Mouse (Mus musculus): ENCODE data around the gene Crhr2. TPM values are rescaled to one million over a fixed set of nuclear protein-coding genes. Genes with fewer than 3 reads are reported as not detected.

Gene Crhr2
- polyA plus RNA-seq, 1 experiment from 2014 or later = 0.30 TPM

DNA sequence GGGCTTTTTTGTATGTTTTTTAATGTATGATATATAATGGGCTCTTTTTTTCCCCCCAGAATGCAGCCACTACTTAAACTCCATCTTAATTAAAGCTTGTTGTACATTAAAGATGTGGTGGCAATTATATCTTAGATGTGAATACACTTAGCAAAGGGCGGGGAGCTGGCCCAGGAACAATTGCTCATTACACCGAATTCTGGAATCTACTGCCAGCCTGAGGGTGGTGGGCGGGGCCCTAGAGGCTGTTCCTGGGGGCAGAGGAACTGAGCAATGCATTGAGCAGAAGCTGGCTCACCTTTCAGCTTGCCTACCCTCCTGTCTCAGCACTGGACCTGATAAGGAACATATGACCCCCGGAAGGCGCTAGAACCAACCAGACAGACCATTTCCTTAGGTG lies 34.2 kb downstream of the Crhr2 start:
- Histone ChIP-seq H3K27ac (replicated peaks) (no peak overlapping the region), H3K9me3 (replicated peaks) (no peaks in the 10 kb centered on the region), H3K36me3 (no peaks in the 10 kb centered on the region), H3K4me3 (no peak overlapping the region), H3K27me3 (ENCODE audit: low read depth, poor library complexity, severe bottlenecking) (no peaks in the 10 kb centered on the region), H3K4me1 (no peaks in the 10 kb centered on the region)
- 88% methylated on average over 5 of the region's 5 CpGs for WGBS
- DNase-seq (ENCODE audit: low spot score) = no peak

DNA sequence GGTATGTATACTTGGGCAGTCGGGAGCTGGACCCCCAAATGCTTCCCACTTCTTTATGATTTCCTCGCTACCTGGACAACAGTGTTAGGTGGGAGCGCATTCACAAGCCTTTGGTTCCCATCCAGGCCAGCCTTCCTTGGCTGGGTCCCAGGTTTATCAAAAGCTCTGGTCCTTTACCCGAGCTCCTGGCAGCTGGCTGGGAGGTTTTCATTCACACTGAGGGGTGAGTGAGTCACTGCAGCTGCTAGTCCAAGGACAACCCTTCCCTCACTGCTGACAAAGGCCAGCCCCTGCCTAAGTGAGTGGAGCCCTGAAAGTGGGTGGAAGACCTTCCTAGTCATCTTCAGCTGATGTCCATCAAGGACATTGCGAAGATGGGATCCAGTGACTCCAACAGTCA lies 34.8 kb downstream of the Crhr2 start:
- Histone ChIP-seq H3K9me3 (replicated peaks) (no peaks in the 10 kb centered on the region), H3K4me3 (no peak overlapping the region), H3K4me1 (no peaks in the 10 kb centered on the region), H3K27ac (replicated peaks) (no peak overlapping the region), H3K36me3 (no peaks in the 10 kb centered on the region), H3K27me3 (ENCODE audit: low read depth, poor library complexity, severe bottlenecking) (no peaks in the 10 kb centered on the region)
- 88% methylated on average over 5 of the region's 5 CpGs for WGBS
- DNase-seq (ENCODE audit: low spot score) = no peak

DNA sequence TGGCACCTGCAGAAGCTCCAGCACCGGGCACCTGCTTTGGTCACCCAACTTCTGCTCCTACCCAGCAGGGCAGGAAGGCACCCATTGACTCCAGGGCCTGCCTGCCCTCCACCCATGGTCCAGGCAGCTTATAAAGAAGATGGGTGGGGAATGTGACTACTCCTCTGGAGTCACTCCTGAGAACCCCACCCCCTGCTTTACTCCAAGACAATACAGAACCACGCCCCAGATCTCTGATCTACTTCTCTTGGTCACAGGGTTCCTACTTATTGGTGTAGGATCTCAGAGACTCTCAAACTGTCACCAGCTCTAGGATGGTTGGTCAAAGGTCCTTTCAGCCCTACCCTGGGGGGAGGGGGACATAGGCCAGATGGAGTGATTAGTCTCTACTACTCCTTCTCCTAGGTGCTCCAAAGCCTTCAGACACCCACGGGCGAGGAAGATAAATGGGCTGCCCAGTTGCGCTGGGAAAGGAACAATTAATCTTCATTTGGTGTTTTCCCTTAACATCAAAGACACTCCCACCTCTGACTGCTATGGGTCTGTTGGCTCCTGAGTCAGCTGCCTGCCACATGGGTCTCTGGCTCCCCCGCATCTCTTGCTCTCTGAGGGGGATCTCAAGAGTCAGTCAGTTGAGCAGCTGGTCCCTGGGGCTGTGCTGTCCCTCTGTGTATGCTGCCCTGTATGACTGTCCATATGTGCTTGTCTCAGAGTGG lies 39.2 kb downstream of the Crhr2 start:
- DNase-seq (ENCODE audit: low spot score) = no peak
- Histone ChIP-seq H3K4me1 (no peaks in the 10 kb centered on the region), H3K9me3 (replicated peaks) (no peaks in the 10 kb centered on the region), H3K4me3 (no peak overlapping the region), H3K36me3 (no peaks in the 10 kb centered on the region), H3K27ac (replicated peaks) (no peak overlapping the region), H3K27me3 (ENCODE audit: low read depth, poor library complexity, severe bottlenecking) (no peaks in the 10 kb centered on the region)
- WGBS = 91% methylated on average over 6 of the region's 6 CpGs

DNA sequence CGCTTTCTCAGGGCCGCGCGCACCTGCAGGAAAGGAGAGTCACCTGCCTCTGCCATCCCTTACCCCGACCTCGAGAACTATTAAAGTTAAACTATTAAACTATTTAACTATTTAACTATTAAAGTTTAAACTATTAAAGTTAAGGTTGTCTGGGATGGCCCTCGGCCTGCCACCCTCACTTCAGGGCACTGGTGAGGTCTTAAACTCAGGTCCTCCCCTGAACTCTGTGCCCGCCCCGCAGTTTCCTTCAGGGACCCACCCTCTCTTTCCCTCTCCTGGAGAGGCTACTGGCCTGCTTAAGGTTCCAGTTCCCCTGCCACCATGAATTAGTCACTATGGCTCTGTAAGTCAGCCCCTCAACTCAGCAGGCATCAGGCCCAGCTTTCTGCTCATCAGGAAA lies 41.4 kb downstream of the Crhr2 start:
- Histone ChIP-seq H3K27me3 (ENCODE audit: low read depth, poor library complexity, severe bottlenecking) (no peaks in the 10 kb centered on the region), H3K9me3 (replicated peaks) (no peaks in the 10 kb centered on the region), H3K4me3 (no peak overlapping the region), H3K36me3 (no peaks in the 10 kb centered on the region), H3K4me1 (no peaks in the 10 kb centered on the region), H3K27ac (replicated peaks) (no peak overlapping the region)
- 94% methylated on average over 9 of the region's 9 CpGs for WGBS
- no peak for DNase-seq (ENCODE audit: low spot score)

DNA sequence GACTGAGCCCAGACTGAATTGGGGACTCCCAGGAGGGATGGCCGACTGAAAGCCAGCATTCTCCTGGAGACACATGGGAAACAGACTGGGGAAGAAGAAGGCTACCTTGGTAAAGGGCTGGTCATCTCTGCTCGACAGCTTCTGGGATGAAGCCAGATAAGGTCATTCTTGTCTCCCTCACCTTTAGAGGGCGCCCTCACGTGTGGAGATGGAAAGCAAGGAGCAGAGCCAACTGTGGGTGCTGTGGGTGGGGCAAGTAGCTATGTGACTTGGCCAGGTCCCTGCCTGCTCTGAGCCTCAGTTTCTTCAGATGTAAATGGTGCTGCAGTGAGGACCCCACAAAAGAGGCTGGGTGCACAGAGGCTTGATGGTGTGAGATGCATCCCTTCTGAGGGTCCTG lies 42.2 kb downstream of the Crhr2 start:
- 37% methylated on average over 4 of the region's 4 CpGs for WGBS
- H3K36me3 ChIP-seq = no peaks in the 10 kb centered on the region
- H3K27ac ChIP-seq (replicated peaks) = no peak overlapping the region
- H3K27me3 ChIP-seq (ENCODE audit: low read depth, poor library complexity, severe bottlenecking) = no peaks in the 10 kb centered on the region
- no peaks in the 10 kb centered on the region for H3K9me3 ChIP-seq (replicated peaks)
- no peak overlapping the region for H3K4me3 ChIP-seq
- DNase-seq (ENCODE audit: low spot score) = no peak
- H3K4me1 ChIP-seq = no peaks in the 10 kb centered on the region

DNA sequence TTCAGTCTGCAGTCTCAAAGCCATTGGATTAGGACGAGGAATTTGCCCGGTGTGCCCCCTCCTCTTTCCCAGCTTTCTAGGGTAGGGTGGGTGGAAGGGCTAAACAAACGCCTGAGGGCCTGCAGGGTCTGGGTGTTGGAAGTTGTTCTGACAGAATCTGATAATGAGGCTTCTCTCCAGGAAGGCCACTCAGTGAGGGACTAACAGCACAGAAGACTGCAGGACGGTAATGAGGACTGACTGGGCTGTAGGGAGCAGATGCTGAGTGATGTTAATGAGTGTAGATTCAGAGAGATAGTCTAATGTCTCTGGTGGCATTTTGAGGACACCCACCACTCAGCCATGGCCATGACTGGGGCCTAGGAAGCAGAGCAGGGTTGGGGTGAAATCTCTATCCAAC lies 45.5 kb downstream of the Crhr2 start:
- no peak overlapping the region for H3K27ac ChIP-seq (replicated peaks)
- no peak for DNase-seq (ENCODE audit: low spot score)
- 56% methylated on average over 4 of the region's 4 CpGs for WGBS
- no peaks in the 10 kb centered on the region for H3K27me3 ChIP-seq (ENCODE audit: low read depth, poor library complexity, severe bottlenecking)
- H3K4me3 ChIP-seq = no peak overlapping the region
- no peaks in the 10 kb centered on the region for H3K36me3 ChIP-seq
- no peaks in the 10 kb centered on the region for H3K9me3 ChIP-seq (replicated peaks)
- 0 out of 2 replicates have a peak, but pooled peaks cover 7% of the 10 kb centered on the region for H3K4me1 ChIP-seq

DNA sequence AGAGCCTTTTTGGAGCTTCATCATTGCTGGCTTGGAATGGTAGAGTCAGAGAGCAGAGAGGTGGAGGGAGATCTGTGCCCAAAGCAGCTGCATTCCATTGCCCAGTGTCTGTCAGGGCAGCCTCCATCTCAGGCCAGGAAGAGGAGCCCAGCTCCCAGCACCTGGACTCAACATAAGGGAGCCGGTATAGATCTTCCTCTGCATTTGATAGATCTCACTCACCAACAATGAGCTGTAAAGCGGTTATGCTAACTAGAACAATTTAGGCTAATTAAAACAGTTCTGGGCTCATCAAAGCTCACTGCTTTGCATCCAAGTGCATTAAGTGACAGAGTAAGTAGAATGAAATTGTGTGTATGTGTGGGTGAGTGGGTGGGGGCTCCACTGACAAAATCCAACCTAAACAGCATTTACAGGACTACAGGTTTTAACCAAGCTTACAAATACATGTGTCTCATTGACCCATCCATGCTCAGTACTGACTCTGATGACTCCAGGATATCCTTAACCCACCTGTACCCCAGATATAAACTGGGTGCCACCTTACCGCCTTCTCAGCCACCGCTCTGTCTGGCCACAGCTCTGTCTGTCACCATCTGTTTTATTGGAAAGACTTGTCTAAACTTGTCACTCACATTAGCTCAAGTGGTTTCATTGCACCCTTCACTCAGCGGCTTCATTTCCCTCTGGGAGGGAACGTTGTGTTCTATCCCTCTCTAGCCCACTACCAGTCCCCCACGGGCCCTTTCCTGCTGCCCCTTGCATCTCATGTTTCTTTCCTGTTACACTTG lies 50.4 kb downstream of the Crhr2 start:
- 0 out of 2 replicates have a peak, but pooled peaks cover 7% of the 10 kb centered on the region for H3K4me1 ChIP-seq
- peaks cover 45% of the 10 kb centered on the region for H3K36me3 ChIP-seq
- H3K9me3 ChIP-seq (replicated peaks) = no peaks in the 10 kb centered on the region
- H3K27me3 ChIP-seq (ENCODE audit: low read depth, poor library complexity, severe bottlenecking) = no peaks in the 10 kb centered on the region
- no peak overlapping the region for H3K4me3 ChIP-seq
- DNase-seq (ENCODE audit: low spot score) = no peak
- H3K27ac ChIP-seq (replicated peaks) = no peak overlapping the region
- 89% methylated on average over 7 of the region's 7 CpGs for WGBS

DNA sequence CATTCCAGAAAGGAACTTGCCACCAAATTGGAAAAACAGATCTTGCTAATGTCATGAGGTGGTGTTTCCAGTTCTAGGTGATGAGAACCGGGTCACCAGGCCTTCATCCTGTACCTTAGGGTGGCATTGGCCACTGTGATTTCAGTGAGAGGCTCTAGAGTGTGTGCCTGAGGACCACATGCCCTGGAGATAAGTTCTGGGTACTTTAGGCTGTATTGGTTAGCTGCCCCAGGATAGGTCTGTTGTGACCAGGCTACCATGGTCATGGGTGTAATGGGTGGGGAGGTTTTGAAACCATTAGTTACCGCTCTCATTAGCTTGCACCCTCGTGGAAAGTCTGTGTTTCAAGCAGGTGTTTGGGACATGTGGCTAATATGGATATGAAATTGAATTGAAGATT lies 51.4 kb downstream of the Crhr2 start:
- Histone ChIP-seq H3K27ac (replicated peaks) (no peak overlapping the region), H3K4me3 (no peak overlapping the region), H3K4me1 (0 out of 2 replicates have a peak, but pooled peaks cover 7% of the 10 kb centered on the region), H3K27me3 (ENCODE audit: low read depth, poor library complexity, severe bottlenecking) (no peaks in the 10 kb centered on the region), H3K9me3 (replicated peaks) (no peaks in the 10 kb centered on the region), H3K36me3 (peaks cover 56% of the 10 kb centered on the region)
- no peak for DNase-seq (ENCODE audit: low spot score)
- WGBS = 94% methylated on average over 3 of the region's 3 CpGs

DNA sequence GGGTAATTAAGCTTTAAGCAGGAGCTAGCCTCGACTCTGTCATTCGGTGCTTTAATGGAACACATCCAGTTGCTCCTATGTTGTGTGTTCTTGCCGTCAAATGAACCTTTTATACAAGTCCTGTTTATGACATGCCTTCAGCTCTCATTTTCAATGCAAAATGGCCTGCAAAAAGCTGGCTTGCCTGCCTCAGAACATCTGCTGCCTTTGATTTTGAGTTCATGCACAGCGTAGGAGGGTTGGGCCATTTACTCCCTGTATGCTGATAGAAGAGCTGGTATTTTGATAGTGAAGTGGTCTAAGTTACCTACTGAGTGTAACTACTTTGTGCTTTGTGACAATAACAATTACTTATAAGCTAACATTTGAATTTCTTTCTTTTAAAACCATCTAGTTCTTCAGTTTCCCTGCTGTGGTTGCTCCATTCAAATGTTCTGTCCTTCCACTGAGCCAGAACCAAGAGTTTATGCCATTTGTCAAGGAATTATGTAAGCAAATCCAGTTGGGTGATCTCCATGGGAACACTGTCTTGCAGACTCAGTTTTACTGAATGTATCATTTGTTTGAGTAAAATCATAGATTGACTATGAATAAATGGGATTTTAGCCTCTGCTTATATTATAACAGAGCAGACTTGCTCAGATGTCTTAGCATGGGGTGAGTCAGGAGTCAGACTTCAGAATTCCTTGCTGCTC lies 56.1 kb downstream of the Crhr2 start:
- H3K27ac ChIP-seq (replicated peaks) = no peak overlapping the region
- 94% methylated on average over 4 of the region's 4 CpGs for WGBS
- H3K4me3 ChIP-seq = no peak overlapping the region
- peaks cover 98% of the 10 kb centered on the region for H3K36me3 ChIP-seq
- H3K4me1 ChIP-seq = no peaks in the 10 kb centered on the region
- no peaks in the 10 kb centered on the region for H3K9me3 ChIP-seq (replicated peaks)
- no peak for DNase-seq (ENCODE audit: low spot score)
- H3K27me3 ChIP-seq (ENCODE audit: low read depth, poor library complexity, severe bottlenecking) = no peaks in the 10 kb centered on the region

DNA sequence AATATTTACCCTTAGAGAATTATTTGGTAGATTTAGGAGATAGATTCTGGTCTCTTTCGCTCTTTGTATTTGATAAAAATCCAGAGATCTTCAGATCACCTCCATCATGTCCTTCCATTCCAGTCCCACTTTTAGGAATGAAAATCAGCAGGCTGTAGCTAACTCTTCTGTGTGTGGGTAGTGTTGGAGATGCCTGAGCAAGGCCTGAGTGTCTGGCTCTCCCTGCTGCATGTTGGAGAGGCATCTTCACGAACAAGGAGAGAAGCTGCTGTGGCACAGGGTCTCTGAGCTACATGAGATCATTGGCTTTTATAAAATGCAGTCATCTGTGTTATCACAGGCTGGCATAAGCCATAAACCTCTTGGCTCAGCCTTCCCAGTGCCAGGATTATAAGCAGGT lies 66.9 kb downstream of the Crhr2 start:
- DNase-seq (ENCODE audit: low spot score) = no peak
- H3K27me3 ChIP-seq (ENCODE audit: low read depth, poor library complexity, severe bottlenecking) = no peaks in the 10 kb centered on the region
- no peak overlapping the region for H3K27ac ChIP-seq (replicated peaks)
- no peaks in the 10 kb centered on the region for H3K4me1 ChIP-seq
- peaks cover 96% of the 10 kb centered on the region for H3K36me3 ChIP-seq
- H3K4me3 ChIP-seq = no peak overlapping the region
- no peaks in the 10 kb centered on the region for H3K9me3 ChIP-seq (replicated peaks)
- WGBS = 90% methylated on average over 2 of the region's 2 CpGs

DNA sequence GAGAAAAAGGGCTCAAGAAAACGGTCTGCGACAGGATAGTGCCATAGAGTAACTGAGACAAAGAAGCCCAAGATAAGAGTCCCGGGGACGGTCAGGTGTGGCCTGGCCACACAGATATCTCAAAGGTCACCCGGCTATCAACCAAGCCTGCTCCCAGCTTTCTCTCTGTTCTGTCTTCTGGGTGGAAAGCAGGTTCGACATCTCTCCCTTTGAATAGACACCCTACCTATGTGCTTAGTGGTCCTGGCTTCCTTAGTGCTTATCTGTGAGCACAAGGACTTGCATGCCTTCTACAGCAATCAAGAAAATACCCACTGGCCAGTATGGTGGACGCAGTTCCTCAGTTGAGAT lies 68.4 kb downstream of the Crhr2 start:
- Histone ChIP-seq H3K36me3 (peaks cover 99% of the 10 kb centered on the region), H3K27me3 (ENCODE audit: low read depth, poor library complexity, severe bottlenecking) (no peaks in the 10 kb centered on the region), H3K9me3 (replicated peaks) (no peaks in the 10 kb centered on the region), H3K4me1 (no peaks in the 10 kb centered on the region), H3K27ac (replicated peaks) (no peak overlapping the region), H3K4me3 (no peak overlapping the region)
- no peak for DNase-seq (ENCODE audit: low spot score)
- WGBS = 92% methylated on average over 7 of the region's 7 CpGs

DNA sequence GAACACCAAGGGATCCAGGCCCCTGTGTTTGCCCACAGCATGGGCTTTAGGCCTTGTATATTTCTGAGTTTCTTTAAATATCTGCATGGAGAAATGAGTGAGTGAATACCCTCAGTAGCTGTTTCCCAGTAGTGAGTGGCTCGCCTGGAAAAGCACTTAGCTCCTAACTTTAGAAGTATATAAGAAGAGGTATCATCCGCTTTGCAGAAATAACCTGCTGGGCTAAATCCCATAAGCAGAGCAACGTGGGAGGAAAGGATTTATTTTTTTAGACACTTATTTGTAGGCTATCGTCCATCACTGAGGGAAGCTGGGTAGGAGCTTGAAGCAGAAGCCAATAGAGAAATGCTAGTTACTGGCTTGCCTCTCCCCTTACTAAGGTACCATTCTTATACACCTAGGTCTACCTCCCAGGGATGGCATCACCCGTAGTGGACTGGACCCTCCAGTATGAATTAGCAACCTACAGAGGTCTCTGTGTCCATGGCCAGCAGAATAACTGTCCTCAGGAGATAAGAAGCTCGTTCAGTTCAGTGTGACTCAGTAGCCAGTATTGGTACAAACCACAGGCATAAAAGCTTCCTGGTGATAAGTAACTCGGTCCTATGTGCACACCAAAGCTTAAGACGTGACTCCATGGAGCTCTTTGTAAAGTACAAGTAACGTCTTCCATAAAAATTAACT lies 68.9 kb downstream of the Crhr2 start:
- WGBS = 90% methylated on average over 9 of the region's 9 CpGs
- Histone ChIP-seq H3K9me3 (replicated peaks) (no peaks in the 10 kb centered on the region), H3K27me3 (ENCODE audit: low read depth, poor library complexity, severe bottlenecking) (no peaks in the 10 kb centered on the region), H3K27ac (replicated peaks) (no peak overlapping the region), H3K36me3 (peaks cover 99% of the 10 kb centered on the region), H3K4me1 (no peaks in the 10 kb centered on the region), H3K4me3 (no peak overlapping the region)
- no peak for DNase-seq (ENCODE audit: low spot score)

Data from midbrain, embryonic 10.5 days (tissue).